Mouse (Mus musculus) midbrain, embryonic 11.5 days (tissue): Measurements from ENCODE around the gene Mmp12. TPM values are rescaled to one million over a fixed set of nuclear protein-coding genes. Genes with fewer than 3 reads are reported as not detected.

Experiments
- polyA plus RNA-seq: library from polyadenylated mRNA; unstranded; fragments of >200 nt; fragmentation: Nextera tagmentation; extraction: Ambion mirVana; gene quantifications from 2 replicates; pipeline ENCODE4 v1.2.1, GENCODE M21; 2014

The Mmp12 gene
- polyA plus RNA-seq, 1 experiment from 2014 or later = not detected

Other genes with a start within 250 kb of the Mmp12 start
- 29.1 and 29.6 TPM in 2 replicates for gene Dync2h1, start 159.9 kb upstream of the Mmp12 start, polyA plus RNA-seq
- 144 and 149 TPM in 2 replicates for gene Dcun1d5, start 159.9 kb upstream of the Mmp12 start, polyA plus RNA-seq
- gene Mmp13, start 71.9 kb upstream of the Mmp12 start, polyA plus RNA-seq = not detected in 2 replicates
- gene Mmp1b, start 43.7 kb downstream of the Mmp12 start, polyA plus RNA-seq = not detected in 2 replicates
- gene Mmp3, start 101.4 kb downstream of the Mmp12 start, polyA plus RNA-seq = not detected in 2 replicates
- gene Mmp10, start 158.0 kb downstream of the Mmp12 start, polyA plus RNA-seq = not detected in 2 replicates
- gene Mmp8, start 214.1 kb downstream of the Mmp12 start, polyA plus RNA-seq = not detected in 2 replicates
- gene Mmp27, start 227.0 kb downstream of the Mmp12 start, polyA plus RNA-seq = not detected in 2 replicates